Mouse (Mus musculus) embryonic facial prominence, embryonic 14.5 days (tissue): ENCODE results near the gene Clasp2. TPM values are rescaled to one million over a fixed set of nuclear protein-coding genes. Genes with fewer than 3 reads are reported as not detected.

Experiments used
- ATAC-seq: fragments of 200-750 bp; cut with Nextera tagmentation; 2 replicates; pipeline ENCODE4 v1.8.0; 2017; ENCODE audit warnings: low read depth, moderate number of reproducible peaks, moderate TSS enrichment
- DNase-seq: peaks from one replicate; pipeline ENCODE4 v3.0.0-alpha.2; 2015; ENCODE audit warnings: low spot score
- H3K27ac ChIP-seq: fragments of 300-500 bp; sonication (generic); replicated peaks from 2 replicates; pipeline ENCODE4 v1.5.1; 2014; ENCODE audit warnings: low read depth, mild to moderate bottlenecking, low read length, moderate library complexity
- H3K27me3 ChIP-seq: fragments of 300-500 bp; sonication (generic); replicated peaks from 2 replicates; pipeline ENCODE4 v1.6.1; 2014; ENCODE audit warnings: low read length; ENCODE audit not compliant: control insufficient read depth, insufficient read depth
- H3K36me3 ChIP-seq: fragments of 300-500 bp; sonication (generic); 2 replicates; pipeline ENCODE4 v1.6.1; 2014; ENCODE audit warnings: low read length, mixed read lengths; ENCODE audit not compliant: control insufficient read depth, insufficient read depth
- H3K4me1 ChIP-seq: fragments of 300-500 bp; sonication (generic); 2 replicates; pipeline ENCODE4 v1.6.1; 2014; ENCODE audit warnings: antibody characterized with exemption, low read length; ENCODE audit not compliant: control insufficient read depth, insufficient read depth
- H3K4me2 ChIP-seq: fragments of 300-500 bp; sonication (generic); 2 replicates; pipeline ENCODE4 v1.6.1; 2014; ENCODE audit warnings: low read depth, mild to moderate bottlenecking, low read length, moderate library complexity, mixed read lengths
- H3K4me3 ChIP-seq: fragments of 300-500 bp; sonication (generic); 2 replicates; pipeline ENCODE4 v1.5.1; 2014; ENCODE audit warnings: low read depth, mild to moderate bottlenecking, low read length
- H3K9ac ChIP-seq: fragments of 300-500 bp; sonication (generic); 2 replicates; pipeline ENCODE4 v1.6.1; 2014; ENCODE audit warnings: low read depth, mild to moderate bottlenecking, low read length, moderate library complexity, mixed read lengths
- H3K9me3 ChIP-seq: fragments of 300-500 bp; sonication (generic); 2 replicates; pipeline ENCODE4 v1.6.1; 2016; ENCODE audit warnings: low read length; ENCODE audit not compliant: control insufficient read depth
- WGBS: fragments of 180-500 bp; shearing (Covaris S2); extraction: QIAGEN DNeasy Blood & Tissue Kit; methylation state at CpG from one replicate; pipeline ENCODE4 v1.1.7; 2014; 5-methylcytosine and 5-hydroxymethylcytosine counted together
- polyA plus RNA-seq: library from polyadenylated mRNA; unstranded; fragments of >200 nt; fragmentation: Nextera tagmentation; extraction: Ambion mirVana; gene quantifications from 2 replicates; pipeline ENCODE4 v1.2.1, GENCODE M21; 2014

The Clasp2 gene
- polyA plus RNA-seq, 1 experiment from 2014 or later = 27.4 TPM

- 20% methylated on average over 11 of the region's 11 CpGs for WGBS
- Histone ChIP-seq H3K4me3 (peak overlapping the region; percentile 96), H3K4me1 (peaks cover 17% of the 10 kb centered on the region), H3K4me2 (peak overlapping the region; percentile 80), H3K36me3 (no peaks in the 10 kb centered on the region), H3K9ac (peak overlapping the region; percentile 95), H3K9me3 (no peaks in the 10 kb centered on the region), H3K27ac (no peak overlapping the region), H3K27me3 (no peaks in the 10 kb centered on the region)
- no peak for DNase-seq
- ATAC-seq = no peak
Observed at GRCm38 (mm10) chr9:113932501-113932900, 191.2 kb downstream of the Clasp2 start.

- no peak overlapping the region for H3K4me2 ChIP-seq
- H3K36me3 ChIP-seq = no peaks in the 10 kb centered on the region
- peaks cover 17% of the 10 kb centered on the region for H3K4me1 ChIP-seq
- H3K9me3 ChIP-seq = no peaks in the 10 kb centered on the region
- H3K27me3 ChIP-seq = no peaks in the 10 kb centered on the region
- DNase-seq (no peak), ATAC-seq (no peak)
- 72% methylated on average over 5 of the region's 5 CpGs for WGBS
- H3K9ac ChIP-seq = no peak overlapping the region
- H3K27ac ChIP-seq = no peak overlapping the region
- no peak overlapping the region for H3K4me3 ChIP-seq
Observed at GRCm38 (mm10) chr9:113935638-113936037, 194.4 kb downstream of the Clasp2 start.

- no peaks in the 10 kb centered on the region for H3K27me3 ChIP-seq
- WGBS = 85% methylated on average over 9 of the region's 9 CpGs
- H3K9me3 ChIP-seq = no peaks in the 10 kb centered on the region
- ATAC-seq (no peak), DNase-seq (no peak)
- no peak overlapping the region for H3K4me3 ChIP-seq
- H3K9ac ChIP-seq = no peak overlapping the region
- H3K4me2 ChIP-seq = no peak overlapping the region
- no peaks in the 10 kb centered on the region for H3K4me1 ChIP-seq
- H3K27ac ChIP-seq = no peak overlapping the region
- no peaks in the 10 kb centered on the region for H3K36me3 ChIP-seq
Observed at GRCm38 (mm10) chr9:113939063-113939850, 198.0 kb downstream of the Clasp2 start.

- WGBS = 85% methylated on average over 3 of the region's 3 CpGs
- Histone ChIP-seq H3K27me3 (no peaks in the 10 kb centered on the region), H3K9ac (no peak overlapping the region), H3K36me3 (peaks cover 16% of the 10 kb centered on the region), H3K4me3 (no peak overlapping the region), H3K9me3 (no peaks in the 10 kb centered on the region), H3K4me1 (no peaks in the 10 kb centered on the region), H3K27ac (no peak overlapping the region), H3K4me2 (no peak overlapping the region)
- DNase-seq (no peak), ATAC-seq (no peak)
Observed at GRCm38 (mm10) chr9:113941103-113941805, 200.0 kb downstream of the Clasp2 start.

- Histone ChIP-seq H3K4me1 (no peaks in the 10 kb centered on the region), H3K36me3 (peaks cover 31% of the 10 kb centered on the region), H3K9me3 (no peaks in the 10 kb centered on the region), H3K27me3 (no peaks in the 10 kb centered on the region), H3K9ac (no peak overlapping the region), H3K4me2 (no peak overlapping the region), H3K4me3 (no peak overlapping the region), H3K27ac (no peak overlapping the region)
- ATAC-seq = no peak
- DNase-seq = no peak
- 94% methylated on average over 1 of the region's 1 CpGs for WGBS
Observed at GRCm38 (mm10) chr9:113943372-113943771, 202.1 kb downstream of the Clasp2 start.

GRCm38 (mm10) chr9:113947216-113947615 lies 205.9 kb downstream of the Clasp2 start:
- Histone ChIP-seq H3K4me1 (no peaks in the 10 kb centered on the region), H3K4me2 (no peak overlapping the region), H3K36me3 (peaks cover 53% of the 10 kb centered on the region), H3K9ac (no peak overlapping the region), H3K27ac (no peak overlapping the region), H3K27me3 (no peaks in the 10 kb centered on the region), H3K4me3 (no peak overlapping the region), H3K9me3 (no peaks in the 10 kb centered on the region)
- WGBS = 79% methylated on average over 1 of the region's 1 CpGs
- peak; percentile 39 for DNase-seq
- no peak for ATAC-seq

GRCm38 (mm10) chr9:113957777-113958176 lies 216.5 kb downstream of the Clasp2 start:
- H3K36me3 ChIP-seq = peaks cover 80% of the 10 kb centered on the region
- no peaks in the 10 kb centered on the region for H3K9me3 ChIP-seq
- no peak overlapping the region for H3K27ac ChIP-seq
- DNase-seq = no peak
- no peaks in the 10 kb centered on the region for H3K4me1 ChIP-seq
- H3K9ac ChIP-seq = no peak overlapping the region
- H3K27me3 ChIP-seq = no peaks in the 10 kb centered on the region
- no peak overlapping the region for H3K4me2 ChIP-seq
- H3K4me3 ChIP-seq = no peak overlapping the region
- WGBS = 97% methylated on average over 4 of the region's 4 CpGs
- ATAC-seq = no peak

- no peak overlapping the region for H3K27ac ChIP-seq
- no peak for ATAC-seq
- no peak overlapping the region for H3K9ac ChIP-seq
- no peak overlapping the region for H3K4me3 ChIP-seq
- H3K36me3 ChIP-seq = peaks cover 95% of the 10 kb centered on the region
- H3K27me3 ChIP-seq = no peaks in the 10 kb centered on the region
- H3K4me2 ChIP-seq = no peak overlapping the region
- DNase-seq = no peak
- no peaks in the 10 kb centered on the region for H3K9me3 ChIP-seq
- H3K4me1 ChIP-seq = no peaks in the 10 kb centered on the region
Observed at GRCm38 (mm10) chr9:113963718-113964117, 222.4 kb downstream of the Clasp2 start.
